Mouse (Mus musculus) urinary bladder, postnatal 25 days (tissue): ENCODE results near the gene Serpina3m.
"Not testable (repeated sequence)": the region's sequence is repeated elsewhere in the genome, so short reads cannot be mapped to it uniquely, and the experiment has no call there.

Experiments
- DNase-seq: peaks from one replicate; pipeline ENCODE4 v3.0.0; 2022; ENCODE audit warnings: low spot score

Serpina3m gene

GRCm38 (mm10) chr12:104391057-104391456 is 52.8 kb downstream of the Serpina3m start:
- not testable (repeated sequence) for DNase-seq

GRCm38 (mm10) chr12:104403968-104404367 is 65.7 kb downstream of the Serpina3m start:
- no peak for DNase-seq

- peak; percentile 6 for DNase-seq
Measured at GRCm38 (mm10) chr12:104406454-104406885, 68.2 kb downstream of the Serpina3m start, which contains the start of gene Serpina3n. Gene Serpina3n, plus strand, starts transcription at chr12:104406729.

- no peak for DNase-seq
Measured at GRCm38 (mm10) chr12:104412507-104412906, 74.2 kb downstream of the Serpina3m start.

- DNase-seq = no peak
Measured at GRCm38 (mm10) chr12:104414576-104414975, 76.3 kb downstream of the Serpina3m start.

- peak; percentile 23 for DNase-seq
Measured at GRCm38 (mm10) chr12:104415625-104416315, 77.5 kb downstream of the Serpina3m start.

- peak; percentile 84 for DNase-seq
Measured at GRCm38 (mm10) chr12:104418340-104419135, 80.3 kb downstream of the Serpina3m start.

- no peak for DNase-seq
Measured at GRCm38 (mm10) chr12:104419136-104419462, 80.8 kb downstream of the Serpina3m start.

- no peak for DNase-seq
Measured at GRCm38 (mm10) chr12:104422615-104423392, 84.5 kb downstream of the Serpina3m start.

GRCm38 (mm10) chr12:104425591-104425990 is 87.3 kb downstream of the Serpina3m start:
- no peak for DNase-seq

GRCm38 (mm10) chr12:104426915-104427314 is 88.6 kb downstream of the Serpina3m start:
- DNase-seq = peak; percentile 36

- DNase-seq = no peak
Measured at GRCm38 (mm10) chr12:104431359-104431758, 93.1 kb downstream of the Serpina3m start.

- DNase-seq = no peak
Measured at GRCm38 (mm10) chr12:104433214-104433613, 94.9 kb downstream of the Serpina3m start.

GRCm38 (mm10) chr12:104433951-104434735 is 95.9 kb downstream of the Serpina3m start:
- DNase-seq = no peak

GRCm38 (mm10) chr12:104440087-104440760 is 101.9 kb downstream of the Serpina3m start:
- DNase-seq = peak; percentile 80

- DNase-seq = no peak
Measured at GRCm38 (mm10) chr12:104443716-104444115, 105.4 kb downstream of the Serpina3m start.
